Mouse (Mus musculus) spleen, postnatal 14 days (tissue): ENCODE measurements around the gene Srrm1.
"Not testable (repeated sequence)": the region's sequence is repeated elsewhere in the genome, so short reads cannot be mapped to it uniquely, and the experiment has no call there.

ENCODE experiments used
- DNase-seq, 2 experiments: peaks; one replicate each; pipeline ENCODE4 v3.0.0; 2021 to 2022; ENCODE audit warnings: low spot score in 2 of 2

Srrm1 gene

DNA sequence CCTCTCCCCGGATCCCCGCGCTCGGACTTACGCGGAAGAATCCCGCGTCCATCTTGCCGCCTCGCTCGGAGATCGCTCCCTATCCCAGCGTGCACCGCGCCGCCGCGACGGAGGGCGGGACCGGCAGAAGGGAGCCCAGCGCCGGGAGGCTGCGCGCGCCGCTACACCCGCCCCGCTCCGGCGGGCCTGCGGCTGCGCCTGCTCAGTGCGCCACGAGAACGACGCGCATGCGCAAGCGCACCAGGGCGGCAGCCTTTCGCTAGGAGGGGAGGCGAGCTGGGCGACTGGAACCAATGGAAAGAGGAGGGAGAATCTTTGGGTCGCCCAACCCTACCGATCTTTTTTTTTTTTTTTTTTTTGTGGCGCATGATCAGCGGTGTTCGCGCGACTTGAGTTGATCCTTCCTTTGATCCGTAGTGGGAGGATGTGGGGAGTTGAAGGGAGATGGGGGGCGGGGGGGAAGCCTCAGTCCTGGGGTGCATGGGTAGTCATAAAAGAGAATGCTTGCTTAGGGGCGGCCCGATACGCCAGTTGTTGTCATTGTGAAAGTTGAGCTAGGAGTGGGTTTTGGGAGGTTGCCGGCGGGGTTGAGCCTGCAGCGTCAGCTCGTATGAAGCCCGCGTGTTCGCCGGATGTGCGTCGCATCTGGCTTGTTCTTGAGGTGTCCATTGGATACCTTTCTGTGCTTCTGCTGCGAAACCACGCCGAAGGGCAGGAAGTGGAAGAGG, at the start of gene Srrm1:
Gene Srrm1 (minus strand): TSS at position 256 of the 728 bp plus-strand sequence.
- DNase-seq = peak; percentile 98 to 99

- no peak for DNase-seq
Measured at GRCm38 (mm10) chr4:135401881-135402280, 48.8 kb upstream of the Srrm1 start.

- no peak for DNase-seq
Measured at GRCm38 (mm10) chr4:135397991-135398390, 44.9 kb upstream of the Srrm1 start, which contains the start of gene Ncmap. Ncmap (minus strand) TSS chr4:135398227.

GRCm38 (mm10) chr4:135397551-135397950, 44.4 kb upstream of the Srrm1 start:
- no peak for DNase-seq

DNA sequence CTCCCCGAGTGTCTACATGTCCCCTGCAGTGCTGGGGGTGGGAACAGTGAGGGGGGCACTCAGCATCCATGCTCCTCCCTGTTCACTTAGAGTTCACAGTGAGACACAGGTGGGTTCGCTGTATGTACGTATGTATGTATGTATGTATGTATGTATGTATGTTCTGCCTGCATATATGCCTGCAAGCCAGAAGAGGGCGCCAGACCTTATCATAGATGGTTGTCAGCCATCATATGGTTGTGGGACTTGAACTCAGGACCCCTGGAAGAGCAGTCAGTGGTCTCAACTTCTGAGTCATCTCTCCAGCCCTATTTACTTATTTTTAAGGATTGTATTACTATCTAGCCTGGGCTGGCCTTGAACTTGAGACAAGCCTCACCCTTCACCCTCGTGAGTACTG, 43.2 kb upstream of the Srrm1 start:
- DNase-seq = no peak

DNA sequence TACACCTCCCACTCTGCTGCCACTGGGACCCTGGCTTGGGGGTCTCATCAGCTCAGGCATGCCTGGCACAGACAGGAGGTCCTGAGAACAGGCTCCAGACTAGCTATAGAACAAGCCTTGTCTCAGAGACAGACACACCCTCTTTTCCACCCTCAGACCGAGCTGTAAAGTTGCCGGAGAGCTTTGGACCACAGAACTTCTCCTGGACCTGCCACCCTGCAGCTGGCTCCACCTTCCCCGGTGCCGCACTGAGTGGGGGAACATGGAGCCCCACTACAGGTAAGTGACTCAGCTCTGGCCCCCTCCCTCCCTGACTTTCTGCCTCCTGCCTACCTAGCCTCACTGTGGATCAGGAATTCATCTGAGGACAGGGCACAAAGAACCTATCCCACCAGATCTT, 42.3 kb upstream of the Srrm1 start:
- no peak for DNase-seq

DNA sequence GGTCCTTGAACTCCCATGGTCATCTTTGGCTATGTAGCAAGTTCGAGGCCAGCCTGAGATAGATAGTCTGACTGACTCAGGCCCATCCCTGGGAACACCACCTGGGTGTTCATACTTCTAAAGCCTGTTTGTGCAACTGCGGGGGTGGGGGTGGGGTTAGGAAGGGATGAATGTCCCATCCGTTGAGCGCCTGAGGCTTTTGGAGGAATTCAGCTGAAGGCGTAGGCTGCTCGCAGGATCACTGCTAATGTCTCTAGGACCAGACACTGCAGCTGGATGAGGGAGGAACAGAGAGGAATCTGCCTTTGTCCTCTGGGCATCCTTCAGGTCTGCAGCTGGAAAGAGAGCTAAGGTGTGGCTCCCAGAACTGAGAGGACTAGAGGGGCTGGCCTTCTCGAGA, 41.5 kb upstream of the Srrm1 start:
- no peak for DNase-seq

DNA sequence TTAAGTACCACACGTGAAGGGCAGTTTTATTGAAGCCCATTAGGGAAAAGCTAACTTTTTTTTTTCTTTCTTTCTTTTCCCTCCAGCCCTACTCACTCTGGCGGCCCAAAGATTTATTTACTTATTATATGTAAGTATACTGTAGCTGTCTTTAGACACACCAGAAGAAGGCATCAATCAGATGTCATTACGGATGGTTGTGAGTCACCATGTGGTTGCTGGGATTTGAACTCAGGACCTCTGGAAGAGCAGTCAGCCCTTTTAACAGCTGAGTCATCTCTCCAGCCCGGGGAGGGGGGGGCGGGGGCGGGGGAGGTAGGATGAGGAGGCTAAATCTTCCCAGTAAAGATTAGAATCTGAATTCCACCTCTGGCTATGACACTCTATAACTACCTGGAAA, 40.3 kb upstream of the Srrm1 start:
- no peak for DNase-seq

DNA sequence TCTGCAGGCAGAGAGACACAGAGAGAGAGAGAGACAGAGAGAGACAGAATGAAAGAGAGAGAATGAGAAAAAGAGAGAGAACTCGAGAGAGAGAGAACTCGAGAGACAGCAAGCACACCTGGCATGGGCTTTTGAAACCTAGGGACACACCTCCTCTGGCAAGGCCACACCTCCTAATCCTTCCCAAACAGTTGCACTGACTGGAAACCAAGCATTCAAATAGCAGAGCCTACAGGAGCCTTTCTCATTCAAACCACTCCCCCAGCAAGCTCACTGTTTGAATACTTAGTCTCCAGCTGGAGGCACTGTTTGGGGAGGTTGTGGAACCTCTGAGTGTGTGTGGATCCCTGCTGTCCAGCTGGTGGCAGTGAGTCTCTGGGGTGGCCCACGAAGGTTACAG, 39.7 kb upstream of the Srrm1 start:
- no peak for DNase-seq

- no peak for DNase-seq
Measured at GRCm38 (mm10) chr4:135391014-135391413, 37.9 kb upstream of the Srrm1 start.

DNA sequence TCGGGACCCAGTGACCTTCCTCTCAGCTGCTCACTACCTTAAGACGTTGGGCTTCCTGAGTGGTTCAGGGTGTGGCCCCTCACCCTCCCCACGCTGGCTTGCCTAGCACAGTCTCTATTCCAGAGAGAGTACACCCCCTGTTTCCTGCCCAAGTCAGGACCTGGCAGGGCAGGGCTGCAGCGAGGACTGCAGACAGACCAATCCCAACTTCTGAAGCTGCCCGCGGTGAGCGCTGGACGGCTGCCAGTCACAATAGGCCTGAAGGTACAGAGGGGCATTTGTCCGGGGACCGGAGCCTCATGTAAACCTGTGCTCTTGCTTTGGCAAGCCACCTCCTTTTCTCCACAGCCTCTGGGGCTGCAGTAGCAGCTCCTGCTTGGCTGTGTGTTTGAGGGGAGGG, 32.5 kb upstream of the Srrm1 start:
- no peak for DNase-seq

DNA sequence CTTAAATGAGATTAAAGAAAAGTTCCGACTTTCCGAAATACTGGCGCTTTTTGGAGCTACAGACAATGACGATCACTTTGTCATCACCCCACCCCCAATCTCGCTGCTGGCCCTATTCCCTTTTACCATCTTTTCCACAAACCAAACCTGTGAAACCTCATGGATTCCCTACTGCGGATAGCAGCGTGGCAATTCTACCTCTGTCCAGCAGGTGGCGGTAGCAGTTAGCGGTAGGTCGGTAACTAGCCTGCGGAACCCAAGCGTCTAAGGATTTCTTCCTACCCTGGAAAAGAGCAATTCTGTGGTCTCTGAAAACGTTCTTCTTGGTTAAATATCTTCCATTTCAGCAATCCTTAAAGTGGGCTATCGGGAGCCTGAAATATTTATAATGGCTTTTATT, 29.2 kb upstream of the Srrm1 start:
- DNase-seq = peak; percentile 27 to 64

GRCm38 (mm10) chr4:135381355-135381754, 28.2 kb upstream of the Srrm1 start:
- no peak for DNase-seq

DNA sequence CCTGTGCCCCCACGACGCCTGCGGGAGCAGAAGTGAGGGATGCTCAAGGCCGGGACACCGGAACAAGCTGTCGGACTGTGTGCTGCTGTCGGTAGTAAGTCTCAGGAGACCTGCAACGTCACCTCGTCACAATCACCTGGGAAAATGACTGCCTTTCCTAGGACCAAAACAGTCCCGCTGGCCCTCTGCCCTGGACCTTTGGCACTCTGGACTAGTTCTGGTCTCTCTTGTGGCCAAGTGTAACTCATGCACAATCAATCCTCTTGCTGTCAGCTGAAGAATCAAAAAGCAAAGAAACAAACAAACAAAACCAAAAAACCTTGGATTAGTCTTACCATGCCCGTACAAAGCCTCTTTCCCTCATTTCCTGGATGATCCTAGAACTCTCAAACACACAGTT, 24.1 kb upstream of the Srrm1 start:
- no peak for DNase-seq

GRCm38 (mm10) chr4:135375444-135375843, 22.3 kb upstream of the Srrm1 start:
- DNase-seq = no peak

GRCm38 (mm10) chr4:135373299-135373698, 20.2 kb upstream of the Srrm1 start:
- no peak for DNase-seq

DNA sequence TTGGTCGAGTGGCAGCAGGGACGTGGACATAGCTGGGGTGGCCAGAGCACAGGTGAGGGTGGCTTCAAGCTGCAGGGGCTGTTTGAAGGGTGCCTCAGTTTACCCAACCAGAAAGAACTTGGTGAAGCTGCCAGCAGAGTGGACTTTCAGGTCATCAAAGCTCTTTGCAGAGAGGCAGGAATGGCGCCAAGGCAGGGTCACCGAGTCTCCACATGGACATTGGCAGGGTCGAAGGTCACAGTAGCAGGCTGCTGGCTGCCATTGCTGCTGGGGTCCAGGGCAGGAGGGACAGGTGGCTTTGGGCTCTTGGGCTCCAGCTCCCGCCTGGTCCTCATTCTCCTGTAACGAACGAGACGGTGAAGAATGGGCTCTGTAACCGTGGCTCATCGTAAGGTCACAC, 17.3 kb upstream of the Srrm1 start:
- DNase-seq = no peak

DNA sequence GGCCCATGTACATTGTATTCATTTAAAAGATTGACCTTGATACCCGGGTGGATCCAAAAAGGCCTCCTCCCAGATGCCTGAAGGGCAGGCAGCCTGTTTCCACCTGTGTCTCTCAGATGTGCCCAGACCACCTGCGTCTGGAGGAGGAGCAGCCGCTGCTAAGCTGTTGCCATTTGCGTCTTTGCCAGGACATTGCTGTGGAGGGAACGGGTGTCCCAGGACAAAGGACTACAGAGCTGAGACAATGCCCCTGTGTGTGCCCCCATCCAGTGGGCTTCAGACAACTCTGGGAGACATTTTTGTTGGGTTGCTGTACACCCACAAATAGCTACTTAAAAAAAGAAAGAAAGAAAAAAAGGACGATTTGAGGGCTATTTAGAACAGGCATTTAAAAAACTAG, 9.7 kb upstream of the Srrm1 start:
- DNase-seq = no peak

- no peak for DNase-seq
Measured at GRCm38 (mm10) chr4:135361722-135362121, 8.6 kb upstream of the Srrm1 start.

DNA sequence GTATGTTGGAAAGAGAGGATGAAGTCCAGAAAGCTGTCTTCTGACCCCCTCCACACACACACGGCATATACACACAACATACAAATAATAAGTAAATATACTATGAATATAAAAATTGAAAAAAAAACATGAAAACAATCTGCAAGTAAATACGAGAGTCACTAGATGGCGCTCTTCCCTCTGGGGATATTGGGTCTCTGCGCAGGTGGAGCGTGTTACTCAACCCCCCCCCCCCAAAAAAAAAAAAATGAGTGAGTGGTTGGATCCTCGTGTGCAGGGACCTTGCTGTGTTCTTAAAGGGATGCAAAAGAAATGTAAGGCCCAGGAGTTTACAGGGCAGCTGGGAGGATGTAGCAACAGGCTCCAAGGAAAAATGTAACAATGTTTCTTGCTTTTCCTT, 5.6 kb upstream of the Srrm1 start:
- DNase-seq = no peak

DNA sequence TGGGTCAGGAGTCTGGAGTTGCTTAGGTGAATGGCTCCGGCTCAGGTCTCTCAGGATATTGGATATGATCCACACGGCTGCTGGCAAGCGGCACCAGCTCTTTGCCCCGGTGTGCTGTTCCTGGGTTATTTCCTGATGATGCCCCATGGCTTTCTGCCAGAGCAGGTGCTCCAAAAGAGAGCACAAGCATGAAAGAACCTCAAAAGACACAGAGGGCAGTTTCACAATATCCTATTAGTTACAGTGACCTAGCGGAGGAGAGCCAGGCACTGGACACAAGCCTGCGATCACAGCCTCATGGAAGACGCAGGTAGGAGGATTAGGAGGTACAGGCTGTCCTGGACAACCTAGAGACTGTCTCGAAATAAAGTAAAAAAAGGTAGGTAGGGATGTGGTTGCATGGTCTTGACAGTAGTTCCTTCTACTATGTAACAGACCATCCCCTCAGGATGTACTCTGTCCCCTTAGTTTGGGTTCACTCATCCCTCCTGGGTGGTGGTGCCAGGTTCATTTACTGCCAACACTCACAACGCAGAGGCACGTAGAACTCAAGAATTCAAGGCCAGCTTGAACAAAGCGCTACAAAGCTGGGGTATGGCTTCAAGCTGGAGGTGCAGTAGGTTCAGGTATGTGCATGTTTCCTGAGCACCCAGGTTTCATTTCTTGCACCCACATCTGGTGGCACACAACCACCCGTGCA, 4.2 kb upstream of the Srrm1 start:
- DNase-seq = no peak

GRCm38 (mm10) chr4:135355886-135356550, 2.9 kb upstream of the Srrm1 start:
- DNase-seq = no peak

- DNase-seq = not testable (repeated sequence)
Measured at GRCm38 (mm10) chr4:135354751-135355150, 1.6 kb upstream of the Srrm1 start.
